Mouse (Mus musculus) heart, embryonic 14.5 days (tissue): ENCODE results near the gene Arhgap10. TPM values are rescaled to one million over a fixed set of nuclear protein-coding genes. Genes with fewer than 3 reads are reported as not detected.
A peak's percentile ranks its signal among the peaks of the same experiment; 100 is the strongest.

Experiments used
- ATAC-seq: fragments of 200-750 bp; cut with Nextera tagmentation; 2 replicates; pipeline ENCODE4 v1.8.0; 2017; ENCODE audit warnings: low read depth, moderate TSS enrichment; ENCODE audit not compliant: insufficient number of reproducible peaks, insufficient read depth, low FRiP score
- H3K27ac ChIP-seq, 2 experiments: fragments of 200-500 bp in 1 of 2; fragments of 300-500 bp in 1 of 2; sonication (generic) in 1 of 2; replicated peaks in 1 of 2; 2 replicates each; pipeline ENCODE4 v1.5.1; 2012 to 2014; ENCODE audit warnings: low read depth in 2 of 2, low read length in 2 of 2, control low read depth in 1 of 2, mild to moderate bottlenecking in 1 of 2, mixed read lengths in 1 of 2; ENCODE audit not compliant: control insufficient read depth in 1 of 2, insufficient read depth in 1 of 2
- H3K27me3 ChIP-seq: fragments of 300-500 bp; sonication (generic); 2 replicates; pipeline ENCODE4 v1.6.1; 2014; ENCODE audit warnings: mild to moderate bottlenecking, low read length, control low read depth; ENCODE audit not compliant: control insufficient read depth, insufficient read depth
- H3K36me3 ChIP-seq: fragments of 300-500 bp; sonication (generic); 2 replicates; pipeline ENCODE4 v1.6.1; 2014; ENCODE audit warnings: mild to moderate bottlenecking, control low read depth, low read length, mixed read lengths; ENCODE audit not compliant: control insufficient read depth, insufficient read depth
- H3K4me1 ChIP-seq, 2 experiments: fragments of 200-500 bp in 1 of 2; fragments of 300-500 bp in 1 of 2; sonication (generic) in 1 of 2; 2 replicates each; pipeline ENCODE4 v1.6.1; 2012 to 2014; ENCODE audit warnings: low read length in 2 of 2, control low read depth in 1 of 2, mixed read lengths in 1 of 2; ENCODE audit not compliant: control insufficient read depth in 2 of 2, insufficient read depth in 2 of 2
- H3K4me2 ChIP-seq: fragments of 300-500 bp; sonication (generic); 2 replicates; pipeline ENCODE4 v1.6.1; 2014; ENCODE audit warnings: mild to moderate bottlenecking, low read length
- H3K4me3 ChIP-seq, 2 experiments: fragments of 200-500 bp in 1 of 2; fragments of 300-500 bp in 1 of 2; sonication (generic) in 1 of 2; 2 replicates each; pipeline ENCODE4 v1.5.1; 2012 to 2014; ENCODE audit warnings: low read length in 2 of 2, mild to moderate bottlenecking in 2 of 2, control low read depth in 1 of 2, low read depth in 1 of 2, moderate library complexity in 1 of 2; ENCODE audit not compliant: control insufficient read depth in 1 of 2, insufficient read depth in 1 of 2
- H3K9ac ChIP-seq: fragments of 300-500 bp; sonication (generic); 2 replicates; pipeline ENCODE4 v1.6.1; 2014; ENCODE audit warnings: mild to moderate bottlenecking, low read length
- H3K9me3 ChIP-seq: fragments of 300-500 bp; sonication (generic); 2 replicates; pipeline ENCODE4 v1.6.1; 2016; ENCODE audit warnings: low read length, control low read depth; ENCODE audit not compliant: control insufficient read depth
- WGBS: fragments of 180-500 bp; shearing (Covaris S2); extraction: QIAGEN DNeasy Blood & Tissue Kit; methylation state at CpG from one replicate; pipeline ENCODE4 v1.1.7; 2014; 5-methylcytosine and 5-hydroxymethylcytosine counted together
- polyA plus RNA-seq: library from polyadenylated mRNA; unstranded; fragments of >200 nt; fragmentation: Nextera tagmentation; extraction: Ambion mirVana; gene quantifications from 2 replicates; pipeline ENCODE4 v1.2.1, GENCODE M21; 2014

The Arhgap10 gene
- polyA plus RNA-seq, 1 experiment from 2014 or later: 26.2 TPM

- WGBS: 46% methylated on average over 4 of the region's 4 CpGs
- ATAC-seq: no peak
- Histone ChIP-seq H3K36me3 (no peaks in the 10 kb centered on the region), H3K9ac (peak overlapping the region; percentile 44; the same call in 1 of the 2 replicates), H3K9me3 (no peaks in the 10 kb centered on the region), H3K4me3 (no peak overlapping the region), H3K4me1 (peaks cover 38 to 79% of the 10 kb centered on the region in 2 experiments), H3K4me2 (no peak overlapping the region), H3K27ac (0 out of 4 replicates have a peak overlapping the region, but pooled peaks of 1 of the 2 experiments have one; percentile 26), H3K27me3 (no peaks in the 10 kb centered on the region)
Observed at GRCm38 (mm10) chr8:77483676-77484075, 34.1 kb downstream of the Arhgap10 start.

GRCm38 (mm10) chr8:77481791-77482190 lies 36.0 kb downstream of the Arhgap10 start:
- no peak overlapping the region for H3K4me3 ChIP-seq
- peak overlapping the region; percentile 55 to 75 for H3K27ac ChIP-seq
- H3K36me3 ChIP-seq: no peaks in the 10 kb centered on the region
- H3K9ac ChIP-seq: peak overlapping the region; percentile 34; the same call in 1 of the 2 replicates
- H3K4me1 ChIP-seq: peaks cover 33 to 78% of the 10 kb centered on the region in 2 experiments
- WGBS: 25% methylated on average over 6 of the region's 6 CpGs
- ATAC-seq: peak; percentile 44; the same call in 1 of the 2 replicates
- H3K9me3 ChIP-seq: no peaks in the 10 kb centered on the region
- H3K4me2 ChIP-seq: peak overlapping the region; percentile 35
- H3K27me3 ChIP-seq: no peaks in the 10 kb centered on the region

GRCm38 (mm10) chr8:77479995-77480394 lies 37.8 kb downstream of the Arhgap10 start:
- WGBS: 67% methylated on average over 9 of the region's 9 CpGs
- no peak overlapping the region for H3K4me3 ChIP-seq
- no peaks in the 10 kb centered on the region for H3K36me3 ChIP-seq
- H3K9ac ChIP-seq: no peak overlapping the region
- ATAC-seq: no peak
- no peaks in the 10 kb centered on the region for H3K27me3 ChIP-seq
- no peak overlapping the region for H3K4me2 ChIP-seq
- H3K27ac ChIP-seq: no peak overlapping the region
- H3K9me3 ChIP-seq: no peaks in the 10 kb centered on the region
- H3K4me1 ChIP-seq: peaks cover 28 to 71% of the 10 kb centered on the region in 2 experiments

- Histone ChIP-seq H3K9ac (no peak overlapping the region), H3K9me3 (no peaks in the 10 kb centered on the region), H3K4me1 (peaks cover 29 to 67% of the 10 kb centered on the region in 2 experiments), H3K4me3 (no peak overlapping the region), H3K4me2 (no peak overlapping the region), H3K27me3 (no peaks in the 10 kb centered on the region), H3K36me3 (no peaks in the 10 kb centered on the region), H3K27ac (peak overlapping the region; percentile 30 to 77; a peak in 3 of 4 replicates)
- 33% methylated on average over 2 of the region's 2 CpGs for WGBS
- ATAC-seq: no peak
Observed at GRCm38 (mm10) chr8:77478913-77479273, 38.9 kb downstream of the Arhgap10 start.

- H3K27me3 ChIP-seq: no peaks in the 10 kb centered on the region
- H3K36me3 ChIP-seq: no peaks in the 10 kb centered on the region
- H3K9ac ChIP-seq: peak overlapping the region; percentile 41; the same call in 1 of the 2 replicates
- peaks cover 28 to 67% of the 10 kb centered on the region in 2 experiments for H3K4me1 ChIP-seq
- H3K4me3 ChIP-seq: no peak overlapping the region
- H3K27ac ChIP-seq: peak overlapping the region; percentile 30 to 77; a peak in 3 of 4 replicates
- ATAC-seq: no peak
- WGBS: 53% methylated on average over 12 of the region's 12 CpGs
- no peak overlapping the region for H3K4me2 ChIP-seq
- H3K9me3 ChIP-seq: no peaks in the 10 kb centered on the region
Observed at GRCm38 (mm10) chr8:77478155-77478912, 39.4 kb downstream of the Arhgap10 start.

GRCm38 (mm10) chr8:77477684-77478083 lies 40.1 kb downstream of the Arhgap10 start:
- H3K4me3 ChIP-seq: no peak overlapping the region
- H3K36me3 ChIP-seq: no peaks in the 10 kb centered on the region
- peak overlapping the region; percentile 41; the same call in 1 of the 2 replicates for H3K9ac ChIP-seq
- H3K4me2 ChIP-seq: no peak overlapping the region
- no peaks in the 10 kb centered on the region for H3K9me3 ChIP-seq
- WGBS: 27% methylated on average over 12 of the region's 12 CpGs
- no peaks in the 10 kb centered on the region for H3K27me3 ChIP-seq
- peaks cover 31 to 70% of the 10 kb centered on the region in 2 experiments for H3K4me1 ChIP-seq
- peak overlapping the region in 1 of 2 experiments; percentile 77; a peak in 2 of 4 replicates for H3K27ac ChIP-seq
- no peak for ATAC-seq

- Histone ChIP-seq H3K4me1 (peaks cover 25 to 49% of the 10 kb centered on the region in 2 experiments), H3K27ac (no peak overlapping the region), H3K4me3 (no peak overlapping the region), H3K36me3 (no peaks in the 10 kb centered on the region), H3K9ac (no peak overlapping the region), H3K4me2 (no peak overlapping the region), H3K9me3 (no peaks in the 10 kb centered on the region), H3K27me3 (no peaks in the 10 kb centered on the region)
- WGBS: 88% methylated on average over 5 of the region's 5 CpGs
- ATAC-seq: no peak
Observed at GRCm38 (mm10) chr8:77474614-77475013, 43.1 kb downstream of the Arhgap10 start.
